13 mouse cellular contexts compared by ENCODE assay signal in the genomic region with DNA sequence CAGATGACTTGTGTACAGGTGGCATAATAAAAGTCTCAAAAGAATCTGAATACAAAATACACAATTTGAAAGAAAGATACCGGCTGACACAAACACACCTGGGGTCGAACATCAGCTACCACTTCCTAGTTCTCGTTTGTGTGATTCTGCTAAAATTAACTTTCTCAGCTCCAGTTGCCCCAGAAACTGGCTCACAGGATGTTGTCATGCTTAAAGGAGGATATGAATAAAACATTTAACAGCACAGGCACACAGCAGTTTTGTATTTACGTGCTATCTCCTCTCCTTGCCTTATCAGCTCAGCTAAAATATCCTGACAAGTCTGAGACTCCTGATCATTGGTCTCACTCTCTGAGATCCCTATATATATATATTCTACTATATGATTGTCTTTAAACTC.
"Had no signal": no experiment of that assay in that cellular context is flagged by ENCODE, and none has a peak within 500 bp of the region (broad histone marks: within the 10 kb centered on the region; RNA-seq: fewer than 3 reads in every experiment).

No protein-coding gene starts in this region.

- DNase-seq: gastrocnemius, adult 2 months; gastrocnemius, postnatal 10 days; gastrocnemius, postnatal 25 days; heart, adult 18-20 months; heart, postnatal 10 days; heart, postnatal 4 days; kidney, adult 18-20 months; kidney, adult 8-10 months; kidney, postnatal 10 days; kidney, postnatal 25 days; kidney, postnatal 4 days; liver; liver, embryonic 13.5 days had no signal
